Mouse (Mus musculus): ENCODE data around the gene Slc44a2.

The Slc44a2 gene

GRCm38 (mm10) chr9:21370876-21371275, 50.4 kb downstream of the Slc44a2 start:
- DNase-seq (ENCODE audit: low read depth, low spot score) = peak; percentile 52

- DNase-seq (ENCODE audit: low read depth, low spot score) = no peak
Measured at GRCm38 (mm10) chr9:21372508-21372907, 52.0 kb downstream of the Slc44a2 start.

DNA sequence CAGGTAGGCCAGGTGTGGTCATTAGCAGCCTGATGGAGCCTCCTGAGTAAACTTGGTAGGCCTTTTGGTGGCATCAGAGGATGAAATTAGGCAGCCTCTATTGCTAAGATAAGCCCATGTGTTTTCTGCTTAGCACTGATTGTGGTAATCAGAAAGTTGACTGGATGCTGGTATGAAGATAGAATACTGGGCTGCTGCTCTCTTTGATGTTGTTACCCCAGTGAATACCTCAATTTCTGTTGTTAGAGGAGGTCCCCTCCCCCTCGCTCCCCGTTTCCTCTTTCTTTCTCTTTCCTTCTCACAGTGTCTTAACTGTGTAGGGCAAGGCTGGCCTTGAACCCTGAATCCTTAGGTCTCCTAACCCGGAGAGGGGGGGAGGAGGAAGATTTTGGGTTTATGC, 58.7 kb downstream of the Slc44a2 start:
- no peak for DNase-seq (ENCODE audit: low read depth, low spot score)

- no peak for DNase-seq (ENCODE audit: low read depth, low spot score)
Measured at GRCm38 (mm10) chr9:21380868-21381267, 60.4 kb downstream of the Slc44a2 start.

GRCm38 (mm10) chr9:21383966-21384365, 63.5 kb downstream of the Slc44a2 start:
- no peak for DNase-seq (ENCODE audit: low read depth, low spot score)

GRCm38 (mm10) chr9:21392646-21393175, 72.2 kb downstream of the Slc44a2 start:
- no peak for DNase-seq (ENCODE audit: low read depth, low spot score)

DNA sequence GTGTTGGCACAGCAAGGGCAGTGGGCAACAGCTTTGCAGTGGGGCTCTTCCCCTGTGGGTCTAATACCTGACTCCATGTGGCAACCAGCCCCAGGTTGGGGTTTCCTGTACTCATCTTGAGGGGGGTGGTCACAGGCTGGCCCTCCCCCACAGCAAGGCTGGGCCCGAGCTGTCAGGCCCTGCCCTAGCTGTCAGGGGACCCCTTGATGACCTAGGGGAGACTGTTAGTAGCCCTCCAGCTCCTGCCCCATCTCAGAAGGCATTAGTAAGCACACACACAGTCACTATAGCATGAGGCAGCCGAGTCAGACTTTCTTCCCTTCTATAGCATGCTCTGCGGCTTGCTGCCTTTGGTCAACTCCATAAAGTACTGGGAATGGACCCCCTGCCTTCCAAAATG, 75.2 kb downstream of the Slc44a2 start:
- DNase-seq (ENCODE audit: low read depth, low spot score) = no peak

DNA sequence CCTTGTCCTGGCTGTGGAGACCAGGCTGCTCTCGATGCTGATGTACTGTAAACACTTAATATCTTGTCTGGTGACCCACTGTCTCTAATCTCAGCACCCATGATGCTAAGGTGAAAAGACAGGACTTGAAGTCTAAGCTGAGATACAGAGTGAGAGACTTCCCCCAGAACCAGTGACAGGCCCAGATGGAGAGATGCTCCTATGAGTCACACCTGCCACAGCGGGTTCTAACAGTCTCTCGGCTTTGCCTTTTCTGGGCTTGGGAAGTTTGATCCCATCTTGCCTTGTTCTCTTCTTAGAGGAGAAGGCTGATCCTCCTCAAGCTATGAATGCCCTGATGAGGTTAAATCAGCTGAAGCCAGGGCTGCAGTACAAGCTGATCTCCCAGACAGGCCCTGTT, 76.7 kb downstream of the Slc44a2 start:
- DNase-seq (ENCODE audit: low read depth, low spot score) = no peak

DNA sequence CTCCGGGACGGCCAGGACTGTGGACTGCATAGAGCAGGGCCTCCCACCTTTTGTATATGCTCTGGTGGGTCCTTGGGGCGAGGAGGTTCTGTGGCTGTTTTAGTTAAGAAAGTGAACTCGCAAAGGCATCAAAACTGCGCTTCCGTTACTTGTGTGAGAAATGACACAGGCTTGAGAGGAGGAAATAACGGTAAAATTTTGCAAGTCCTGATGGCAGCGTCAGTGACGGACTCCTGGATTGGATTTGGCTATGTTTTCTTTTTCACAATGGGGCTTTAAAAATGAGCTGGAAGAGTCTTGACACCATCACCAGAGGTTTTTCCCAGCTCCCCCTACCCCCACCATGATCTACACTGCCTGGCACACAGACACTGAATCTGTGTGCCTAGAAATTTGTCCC, 80.5 kb downstream of the Slc44a2 start:
- no peak for DNase-seq (ENCODE audit: low read depth, low spot score)

GRCm38 (mm10) chr9:21402764-21403253, 82.3 kb downstream of the Slc44a2 start:
- DNase-seq (ENCODE audit: low read depth, low spot score) = no peak

GRCm38 (mm10) chr9:21403745-21404144, 83.2 kb downstream of the Slc44a2 start:
- DNase-seq (ENCODE audit: low read depth, low spot score) = no peak

Data from R1 (cell line).